Mouse (Mus musculus): ENCODE results near the gene Rsph10b. TPM values are rescaled to one million over a fixed set of nuclear protein-coding genes. Genes with fewer than 3 reads are reported as not detected.
A peak's percentile ranks its signal among the peaks of the same experiment; 100 is the strongest.
"Not testable (repeated sequence)": the region's sequence is repeated elsewhere in the genome, so short reads cannot be mapped to it uniquely, and the experiment has no call there.

Rsph10b gene
- polyA plus RNA-seq, 1 experiment: 9.4 TPM

DNA sequence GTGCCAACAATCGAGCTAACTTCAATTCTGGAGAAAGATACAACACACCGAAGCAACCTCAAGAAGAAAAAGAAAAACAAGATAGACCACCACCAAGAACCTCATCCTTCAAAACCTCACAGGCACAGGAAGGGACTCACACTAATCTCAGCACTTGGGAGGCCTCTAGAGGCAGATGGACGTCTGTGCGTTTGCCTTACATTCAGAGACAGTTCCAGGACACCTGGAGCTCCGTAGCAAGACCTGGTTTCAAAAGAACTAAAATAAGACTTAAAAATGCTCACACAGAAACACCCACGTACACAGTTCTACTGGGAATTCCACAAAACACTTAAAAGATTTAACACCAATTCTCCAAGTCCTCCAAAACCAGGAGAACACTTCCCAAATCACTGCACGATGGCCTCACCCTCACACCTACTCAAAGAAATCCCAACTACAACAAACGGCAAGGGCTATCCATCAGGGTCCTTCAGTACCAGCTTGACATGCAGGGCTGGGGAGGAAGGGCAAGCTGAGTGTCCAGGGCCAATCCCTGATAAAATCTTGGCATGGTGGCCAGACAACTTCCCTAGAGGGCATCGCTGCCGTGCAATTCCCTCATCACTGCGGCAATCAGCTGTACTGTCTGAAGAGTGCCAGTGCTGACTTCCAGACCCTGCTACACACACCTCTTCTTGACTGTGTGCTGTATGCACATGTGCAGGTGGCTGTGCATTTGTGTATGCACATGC is 62.0 kb downstream of the Rsph10b start:
- no peak for TF ChIP-seq POLR2A (IDR thresholded peaks at IDR 0.05; ENCODE audit: borderline replicate concordance, extremely low read depth, insufficient read depth, insufficient read length, poor library complexity, severe bottlenecking)
- no peak; the same call in 1 of the 2 replicates for TF ChIP-seq CTCF (IDR thresholded peaks at IDR 0.05; ENCODE audit: borderline replicate concordance, extremely low read depth, insufficient read depth, insufficient read length)
- DNase-seq (ENCODE audit: low read depth): no peak

- TF ChIP-seq POLR2A (IDR thresholded peaks at IDR 0.05; ENCODE audit: borderline replicate concordance, extremely low read depth, insufficient read depth, insufficient read length, poor library complexity, severe bottlenecking) (no peak), CTCF (IDR thresholded peaks at IDR 0.05; ENCODE audit: borderline replicate concordance, extremely low read depth, insufficient read depth, insufficient read length) (peak; percentile 13; the same call in 1 of the 2 replicates)
- DNase-seq (ENCODE audit: low read depth): no peak
Measured at GRCm38 (mm10) chr5:143999409-143999808, 66.6 kb downstream of the Rsph10b start.

GRCm38 (mm10) chr5:144002461-144003192 is 69.8 kb downstream of the Rsph10b start:
- no peak for TF ChIP-seq POLR2A (IDR thresholded peaks at IDR 0.05; ENCODE audit: borderline replicate concordance, extremely low read depth, insufficient read depth, insufficient read length, poor library complexity, severe bottlenecking)
- no peak for TF ChIP-seq CTCF (IDR thresholded peaks at IDR 0.05; ENCODE audit: borderline replicate concordance, extremely low read depth, insufficient read depth, insufficient read length)
- DNase-seq (ENCODE audit: low read depth): no peak

GRCm38 (mm10) chr5:144013366-144014134 is 80.7 kb downstream of the Rsph10b start:
- DNase-seq (ENCODE audit: low read depth): not testable (repeated sequence)

GRCm38 (mm10) chr5:144014551-144015311 is 81.9 kb downstream of the Rsph10b start, which contains the start of gene Ccz1:
Ccz1 (minus strand) TSS chr5:144014877.
- TF ChIP-seq POLR2A (IDR thresholded peaks at IDR 0.05; ENCODE audit: borderline replicate concordance, extremely low read depth, insufficient read depth, insufficient read length, poor library complexity, severe bottlenecking) (peak; percentile 75), CTCF (IDR thresholded peaks at IDR 0.05; ENCODE audit: borderline replicate concordance, extremely low read depth, insufficient read depth, insufficient read length) (no peak)
- DNase-seq (ENCODE audit: low read depth): peak; percentile 96

DNA sequence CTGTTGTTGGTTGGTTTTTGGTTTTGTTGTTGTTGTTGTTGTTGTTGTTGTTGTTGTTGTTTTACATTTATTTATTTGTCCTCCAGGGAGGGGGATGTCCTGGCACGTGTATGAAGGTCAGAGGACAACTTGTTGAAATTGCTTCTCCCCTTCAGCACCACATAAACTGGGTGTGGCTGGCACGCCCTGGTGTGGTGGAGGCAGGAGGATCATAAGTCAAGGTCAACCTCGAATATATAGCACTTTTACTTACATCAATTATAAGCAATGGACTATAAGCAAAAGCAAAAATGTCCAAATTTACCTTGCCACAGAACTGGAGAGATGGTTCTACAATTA is 82.4 kb downstream of the Rsph10b start:
- DNase-seq (ENCODE audit: low read depth): no peak
- TF ChIP-seq CTCF (IDR thresholded peaks at IDR 0.05; ENCODE audit: borderline replicate concordance, extremely low read depth, insufficient read depth, insufficient read length) (no peak), POLR2A (IDR thresholded peaks at IDR 0.05; ENCODE audit: borderline replicate concordance, extremely low read depth, insufficient read depth, insufficient read length, poor library complexity, severe bottlenecking) (no peak)

DNA sequence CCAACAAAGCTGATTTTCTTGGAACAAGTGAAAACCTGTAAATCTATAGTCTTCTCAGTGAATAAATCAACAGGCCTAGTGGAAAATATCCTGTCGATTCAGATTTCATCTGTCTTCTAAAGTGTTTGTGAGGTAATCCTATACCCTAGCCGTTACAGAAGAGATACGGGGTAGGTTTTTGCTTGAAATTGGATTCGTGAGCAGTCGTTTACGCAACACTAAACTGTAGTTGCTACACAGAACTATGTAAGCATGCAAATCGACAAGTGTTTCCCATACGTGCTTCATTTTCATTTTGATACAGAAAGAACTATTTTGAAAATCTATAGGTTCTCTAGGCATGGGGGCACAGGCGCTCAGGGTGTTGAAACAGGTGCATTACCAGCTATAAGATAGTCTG is 83.0 kb downstream of the Rsph10b start:
- TF ChIP-seq CTCF (IDR thresholded peaks at IDR 0.05; ENCODE audit: borderline replicate concordance, extremely low read depth, insufficient read depth, insufficient read length) (no peak), POLR2A (IDR thresholded peaks at IDR 0.05; ENCODE audit: borderline replicate concordance, extremely low read depth, insufficient read depth, insufficient read length, poor library complexity, severe bottlenecking) (no peak)
- DNase-seq (ENCODE audit: low read depth): no peak

DNA sequence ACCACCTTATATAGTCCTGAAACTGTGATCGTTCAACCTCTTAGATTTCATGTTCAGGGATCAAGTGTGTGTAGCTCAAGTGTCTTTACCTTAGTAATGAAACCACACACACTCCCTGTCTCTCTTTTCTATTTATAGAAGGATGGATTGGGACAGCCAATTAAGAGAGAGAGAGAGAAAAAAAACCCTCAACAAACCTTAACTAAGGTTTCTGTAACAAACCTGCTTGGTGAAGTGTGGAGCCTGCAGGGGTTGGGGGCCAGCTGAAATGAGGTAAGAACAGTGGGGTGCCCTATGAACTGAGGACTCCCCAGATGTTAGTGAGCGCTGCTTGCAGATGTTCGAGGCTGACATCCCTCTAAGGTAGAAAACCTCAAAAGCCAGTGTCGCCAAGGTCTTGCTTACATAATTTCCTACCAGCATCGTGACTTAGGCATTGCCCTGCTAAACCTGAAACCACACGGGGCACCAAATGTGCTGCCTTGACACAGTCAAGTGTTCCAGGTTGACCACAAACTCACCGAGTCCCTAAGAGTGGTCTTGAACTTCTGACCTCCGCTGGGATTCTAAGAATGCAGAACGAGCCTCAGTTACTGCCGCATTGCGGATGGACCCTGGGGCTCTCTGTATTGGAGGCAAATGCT is 93.9 kb downstream of the Rsph10b start, which contains the start of gene Ocm:
Gene Ocm, minus strand, starts transcription at position 51 of the 644 bp plus-strand sequence.
- TF ChIP-seq POLR2A (IDR thresholded peaks at IDR 0.05; ENCODE audit: borderline replicate concordance, extremely low read depth, insufficient read depth, insufficient read length, poor library complexity, severe bottlenecking) (no peak), CTCF (IDR thresholded peaks at IDR 0.05; ENCODE audit: borderline replicate concordance, extremely low read depth, insufficient read depth, insufficient read length) (no peak)
- DNase-seq (ENCODE audit: low read depth): no peak

DNA sequence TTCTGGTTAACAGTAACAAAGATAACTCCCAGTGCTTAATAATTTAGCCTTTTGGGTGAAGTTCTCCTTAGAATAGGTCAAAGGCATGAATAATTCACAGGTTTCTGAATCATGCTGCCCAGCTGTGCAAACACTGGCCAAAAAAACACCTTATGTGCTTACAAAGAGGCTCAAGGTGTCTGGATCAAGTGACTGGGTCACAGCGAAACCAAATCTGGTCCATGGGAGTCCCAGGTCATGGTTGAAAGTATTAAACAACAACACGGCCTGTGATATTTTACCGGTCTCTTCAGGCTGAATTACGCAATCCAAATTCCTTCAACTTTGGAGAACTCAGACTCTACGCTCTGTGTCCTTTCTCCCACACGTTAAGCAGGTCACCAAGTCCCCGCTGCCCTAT is 99.7 kb downstream of the Rsph10b start:
- no peak for DNase-seq (ENCODE audit: low read depth)
- TF ChIP-seq POLR2A (IDR thresholded peaks at IDR 0.05; ENCODE audit: borderline replicate concordance, extremely low read depth, insufficient read depth, insufficient read length, poor library complexity, severe bottlenecking) (no peak), CTCF (IDR thresholded peaks at IDR 0.05; ENCODE audit: borderline replicate concordance, extremely low read depth, insufficient read depth, insufficient read length) (no peak)

DNA sequence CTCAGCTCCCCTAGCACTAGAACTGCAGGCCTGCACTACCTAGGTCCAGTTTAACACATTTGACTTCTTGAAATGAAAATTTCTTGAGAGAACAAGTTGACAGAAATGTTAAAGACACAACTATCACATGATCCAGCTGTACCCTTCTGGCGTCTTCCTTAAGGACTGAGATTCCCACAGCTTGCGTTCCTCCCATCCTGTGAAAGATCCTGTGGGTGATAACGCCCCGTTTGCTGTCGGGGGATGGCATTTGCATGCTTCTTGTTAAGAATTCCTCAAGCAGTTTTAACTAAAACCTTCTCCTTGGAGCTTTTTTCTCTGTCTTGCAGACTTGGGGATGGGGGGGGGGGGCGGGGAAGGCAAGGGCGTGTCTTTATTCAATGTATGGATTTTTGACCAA is 101.7 kb downstream of the Rsph10b start:
- DNase-seq (ENCODE audit: low read depth): no peak
- TF ChIP-seq POLR2A (IDR thresholded peaks at IDR 0.05; ENCODE audit: borderline replicate concordance, extremely low read depth, insufficient read depth, insufficient read length, poor library complexity, severe bottlenecking): no peak
- no peak for TF ChIP-seq CTCF (IDR thresholded peaks at IDR 0.05; ENCODE audit: borderline replicate concordance, extremely low read depth, insufficient read depth, insufficient read length)

Other genes with a start within 250 kb of the Rsph10b start
- 15.0 and 28.2 TPM in 2 replicates for gene Usp42, start 200.8 kb upstream of the Rsph10b start, polyA plus RNA-seq (2012; rRNA removed)
- gene Eif2ak1, start 115.2 kb upstream of the Rsph10b start, polyA plus RNA-seq (2012; rRNA removed): 26.1 and 31.8 TPM in 2 replicates
- gene Ankrd61, start 35.4 kb upstream of the Rsph10b start, polyA plus RNA-seq (2012; rRNA removed): 0.48 and 0.53 TPM in 2 replicates
- gene Aimp2, start 23.2 kb upstream of the Rsph10b start, polyA plus RNA-seq (2012; rRNA removed): 76.1 and 79.8 TPM in 2 replicates
- 15.8 and 18.6 TPM in 2 replicates for gene Pms2, start 23.1 kb upstream of the Rsph10b start, polyA plus RNA-seq (2012; rRNA removed)
- gene Gm42421, start 4.9 kb upstream of the Rsph10b start, polyA plus RNA-seq (2012; rRNA removed): 2.1 and 2.7 TPM in 2 replicates
- gene Ccz1, start 81.8 kb downstream of the Rsph10b start, polyA plus RNA-seq (2012; rRNA removed): 53.6 and 54.9 TPM in 2 replicates
- not detected in 2 replicates for gene Ocm, start 93.6 kb downstream of the Rsph10b start, polyA plus RNA-seq (2012; rRNA removed)
- gene Lmtk2, start 167.4 kb downstream of the Rsph10b start, polyA plus RNA-seq (2012; rRNA removed): 14.0 and 24.8 TPM in 2 replicates